Mouse (Mus musculus) C2C12 (cell line): ENCODE results near the gene Hoga1. TPM values are rescaled to one million over a fixed set of nuclear protein-coding genes. Genes with fewer than 3 reads are reported as not detected.

Experiments used
- H3K27me3 ChIP-seq: one replicate; pipeline ENCODE4 v1.6.1; 2011; ENCODE audit not compliant: control insufficient read depth, insufficient read depth, insufficient read length
- H3K36me3 ChIP-seq: one replicate; pipeline ENCODE4 v1.6.1; 2011; ENCODE audit not compliant: control insufficient read depth, insufficient read depth
- H3K4me3 ChIP-seq: one replicate; pipeline ENCODE4 v1.5.1; 2011; ENCODE audit warnings: mild to moderate bottlenecking, control low read depth; ENCODE audit not compliant: poor library complexity, insufficient read depth, severe bottlenecking
- H3K79me2 ChIP-seq: one replicate; pipeline ENCODE4 v1.6.1; 2011; ENCODE audit not compliant: control insufficient read depth, insufficient read depth
- H3K79me3 ChIP-seq: one replicate; pipeline ENCODE4 v1.6.1; 2011; ENCODE audit warnings: low read depth, control low read depth
- H3ac ChIP-seq: one replicate; pipeline ENCODE3; 2011; ENCODE audit warnings: low read depth; ENCODE audit not compliant: control insufficient read depth, insufficient read length
- CEBPB ChIP-seq: IDR thresholded peaks from one replicate; pipeline ENCODE4 v1.6.1; 2011; ENCODE audit warnings: low read depth, mild to moderate bottlenecking, control low read depth, moderate library complexity
- CTCF ChIP-seq: IDR thresholded peaks from one replicate; pipeline ENCODE4 v1.5.1; 2011; ENCODE audit not compliant: control insufficient read depth, insufficient read depth, insufficient read length
- FOSL1 ChIP-seq: IDR thresholded peaks from one replicate; pipeline ENCODE4 v1.8.0; 2011; ENCODE audit warnings: mild to moderate bottlenecking, low read length; ENCODE audit not compliant: poor library complexity, insufficient read depth, severe bottlenecking
- MAX ChIP-seq: IDR thresholded peaks from one replicate; pipeline ENCODE4 v1.6.1; 2011; ENCODE audit warnings: mild to moderate bottlenecking, control low read depth
- MYOD1 ChIP-seq: IDR thresholded peaks from one replicate; pipeline ENCODE4 v1.6.1; 2011; ENCODE audit warnings: low read depth; ENCODE audit not compliant: control insufficient read depth, insufficient read length
- MYOG ChIP-seq: IDR thresholded peaks from one replicate; pipeline ENCODE4 v1.6.1; 2011; ENCODE audit not compliant: control insufficient read depth, insufficient read length; ENCODE audit errors: extremely low read depth
- USF1 ChIP-seq: IDR thresholded peaks from one replicate; pipeline ENCODE4 v1.6.1; 2011; ENCODE audit warnings: low read depth, mild to moderate bottlenecking, control low read depth, moderate library complexity
- polyA plus RNA-seq: library from polyadenylated mRNA; unstranded; fragments of >200 nt; fragmentation: generic; extraction: Trizol; gene quantifications from one replicate; pipeline ENCODE4 v1.2.1, GENCODE M21; 2012; ENCODE audit warnings: missing spikeins

Gene Hoga1
- polyA plus RNA-seq, 1 experiment, result 0.30 TPM

- Histone ChIP-seq H3K27me3 (no peaks in the 10 kb centered on the region), H3ac (no peak overlapping the region), H3K79me2 (peaks cover 12% of the 10 kb centered on the region), H3K36me3 (peaks cover 17% of the 10 kb centered on the region), H3K4me3 (no peak overlapping the region), H3K79me3 (peaks cover 5% of the 10 kb centered on the region)
- no peak for TF ChIP-seq MAX
- no peak for TF ChIP-seq CEBPB
- TF ChIP-seq FOSL1, result no peak
- no peak for TF ChIP-seq USF1
- TF ChIP-seq CTCF, result no peak
- TF ChIP-seq MYOG, result no peak
- no peak for TF ChIP-seq MYOD1
These were observed 59.3 kb downstream of the Hoga1 start for GRCm38 (mm10) chr19:42104681-42105080.

DNA sequence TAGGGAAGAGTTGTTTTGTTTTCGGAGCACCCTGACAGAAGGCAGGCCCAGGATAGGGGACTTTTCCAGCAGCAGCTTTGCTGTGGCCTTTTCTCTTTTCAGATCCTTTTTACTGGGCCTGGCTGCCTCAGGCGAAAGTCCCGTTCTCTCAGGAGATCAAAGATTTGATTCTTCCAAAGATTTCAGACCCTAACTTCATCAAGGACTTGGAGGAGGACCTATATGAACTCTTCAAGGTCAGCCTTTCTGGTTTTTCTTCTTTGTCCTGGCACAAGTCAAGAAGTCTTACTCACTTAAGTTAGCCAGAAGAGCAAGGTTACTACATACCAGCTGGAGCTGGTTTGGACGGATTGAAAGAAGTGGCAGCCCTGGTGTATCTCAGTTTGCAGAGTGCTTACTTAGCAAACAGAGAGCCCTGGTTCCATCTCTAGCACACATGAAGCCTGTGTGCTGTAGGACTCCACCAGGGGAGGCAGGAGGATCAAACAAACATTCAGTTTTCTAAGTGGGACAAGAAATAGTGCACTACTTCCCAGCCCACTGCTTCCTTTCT, 70.4 kb downstream of the Hoga1 start:
- Histone ChIP-seq H3K79me2 (no peaks in the 10 kb centered on the region), H3K36me3 (peaks cover 38% of the 10 kb centered on the region), H3K27me3 (no peaks in the 10 kb centered on the region), H3ac (no peak overlapping the region), H3K4me3 (no peak overlapping the region), H3K79me3 (no peaks in the 10 kb centered on the region)
- TF ChIP-seq CTCF (no peak), MYOG (no peak), MYOD1 (no peak), MAX (no peak), FOSL1 (no peak)

DNA sequence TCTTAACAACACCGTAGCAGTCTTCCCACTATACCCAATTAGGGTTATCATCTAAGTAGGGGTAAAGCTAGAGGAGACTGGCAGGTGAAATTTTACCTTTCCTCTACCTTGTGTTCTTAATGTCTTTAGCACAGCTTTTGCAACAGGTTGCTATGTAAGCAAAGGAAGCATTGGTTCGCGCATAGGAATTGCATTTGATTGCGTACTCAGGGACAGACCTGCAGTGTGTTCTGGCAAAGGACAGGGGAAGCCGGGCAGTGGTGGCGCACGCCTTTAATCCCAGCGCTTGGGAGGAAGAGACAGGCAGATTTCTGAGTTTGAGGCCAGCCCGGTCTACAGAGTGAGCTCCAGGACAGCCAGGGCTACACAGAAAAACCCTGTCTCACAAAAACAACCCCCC, 72.7 kb downstream of the Hoga1 start:
- H3K36me3 ChIP-seq, result peaks cover 61% of the 10 kb centered on the region
- no peaks in the 10 kb centered on the region for H3K79me2 ChIP-seq
- no peaks in the 10 kb centered on the region for H3K27me3 ChIP-seq
- no peaks in the 10 kb centered on the region for H3K79me3 ChIP-seq
- H3ac ChIP-seq, result no peak overlapping the region
- no peak overlapping the region for H3K4me3 ChIP-seq
- TF ChIP-seq MAX (no peak), MYOG (no peak), CTCF (no peak), FOSL1 (no peak), CEBPB (no peak), MYOD1 (no peak), USF1 (no peak)

DNA sequence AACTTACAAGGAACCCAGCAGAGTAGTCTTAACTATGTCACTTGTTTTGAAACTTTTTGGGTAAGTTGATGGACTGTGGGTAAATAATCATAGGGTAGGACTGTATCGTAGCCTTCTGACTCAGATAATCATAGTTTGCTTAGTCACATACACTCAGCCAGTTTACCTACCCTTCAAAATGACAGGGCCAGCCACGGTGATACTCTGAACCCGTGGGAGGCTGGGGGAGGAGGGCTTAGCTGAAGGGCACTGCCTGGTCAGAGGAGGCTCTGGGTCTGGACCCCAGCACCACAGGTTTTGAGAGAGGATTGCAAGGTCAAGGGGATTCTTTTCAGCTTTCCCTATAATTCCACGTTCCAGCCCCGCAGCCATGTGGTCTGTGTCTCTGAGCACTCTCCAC, 73.2 kb downstream of the Hoga1 start:
- no peak overlapping the region for H3K4me3 ChIP-seq
- H3K79me2 ChIP-seq, result no peaks in the 10 kb centered on the region
- H3K79me3 ChIP-seq, result no peaks in the 10 kb centered on the region
- H3ac ChIP-seq, result no peak overlapping the region
- H3K36me3 ChIP-seq, result peaks cover 65% of the 10 kb centered on the region
- no peak for TF ChIP-seq MYOG
- no peak for TF ChIP-seq USF1
- no peak for TF ChIP-seq MYOD1
- TF ChIP-seq CEBPB, result no peak
- no peak for TF ChIP-seq CTCF
- TF ChIP-seq MAX, result no peak
- TF ChIP-seq FOSL1, result no peak
- no peaks in the 10 kb centered on the region for H3K27me3 ChIP-seq

- no peak overlapping the region for H3ac ChIP-seq
- peaks cover 71% of the 10 kb centered on the region for H3K36me3 ChIP-seq
- no peak for TF ChIP-seq FOSL1
- no peak for TF ChIP-seq MAX
- no peak for TF ChIP-seq MYOD1
- TF ChIP-seq MYOG, result no peak
- TF ChIP-seq USF1, result no peak
- no peak for TF ChIP-seq CTCF
- no peak for TF ChIP-seq CEBPB
- H3K79me2 ChIP-seq, result peaks cover 13% of the 10 kb centered on the region
- no peaks in the 10 kb centered on the region for H3K79me3 ChIP-seq
- H3K27me3 ChIP-seq, result no peaks in the 10 kb centered on the region
- H3K4me3 ChIP-seq, result no peak overlapping the region
These were observed 75.0 kb downstream of the Hoga1 start for GRCm38 (mm10) chr19:42120451-42120850.

Other genes with a start within 250 kb of the Hoga1 start
- gene Arhgap19, start 243.6 kb upstream of the Hoga1 start, polyA plus RNA-seq, result 8.9 TPM
- 0.06 TPM for gene Frat1, start 215.6 kb upstream of the Hoga1 start, polyA plus RNA-seq
- 0.60 TPM for gene Frat2, start 197.5 kb upstream of the Hoga1 start, polyA plus RNA-seq
- 33.6 TPM for gene Rrp12, start 149.4 kb upstream of the Hoga1 start, polyA plus RNA-seq
- 736 TPM for gene Pgam1, start 133.7 kb upstream of the Hoga1 start, polyA plus RNA-seq
- 46.5 TPM for gene Exosc1, start 112.2 kb upstream of the Hoga1 start, polyA plus RNA-seq
- 104 TPM for gene Zdhhc16, start 112.1 kb upstream of the Hoga1 start, polyA plus RNA-seq
- gene Mms19, start 64.5 kb upstream of the Hoga1 start, polyA plus RNA-seq, result 21.9 TPM
- 73.0 TPM for gene Ubtd1, start 63.8 kb upstream of the Hoga1 start, polyA plus RNA-seq
- gene Ankrd2, start 9.6 kb upstream of the Hoga1 start, polyA plus RNA-seq, result 0.15 TPM
- gene 4933411K16Rik, start 6.6 kb downstream of the Hoga1 start, polyA plus RNA-seq, result 0.18 TPM
- 16.5 TPM for gene Morn4, start 40.7 kb downstream of the Hoga1 start, polyA plus RNA-seq
- gene Pi4k2a, start 44.9 kb downstream of the Hoga1 start, polyA plus RNA-seq, result 18.7 TPM
- gene Avpi1, start 83.4 kb downstream of the Hoga1 start, polyA plus RNA-seq, result 92.7 TPM
- 33.0 TPM for gene Marveld1, start 101.8 kb downstream of the Hoga1 start, polyA plus RNA-seq
- 11.3 TPM for gene Zfyve27, start 118.3 kb downstream of the Hoga1 start, polyA plus RNA-seq
- gene Sfrp5, start 156.6 kb downstream of the Hoga1 start, polyA plus RNA-seq, result not detected
- 0.04 TPM for gene Golga7b, start 202.0 kb downstream of the Hoga1 start, polyA plus RNA-seq